Mouse (Mus musculus): Measurements from ENCODE around the gene Sytl3.
"Not testable (repeated sequence)": the region's sequence is repeated elsewhere in the genome, so short reads cannot be mapped to it uniquely, and the experiment has no call there.

Sytl3 gene

DNA sequence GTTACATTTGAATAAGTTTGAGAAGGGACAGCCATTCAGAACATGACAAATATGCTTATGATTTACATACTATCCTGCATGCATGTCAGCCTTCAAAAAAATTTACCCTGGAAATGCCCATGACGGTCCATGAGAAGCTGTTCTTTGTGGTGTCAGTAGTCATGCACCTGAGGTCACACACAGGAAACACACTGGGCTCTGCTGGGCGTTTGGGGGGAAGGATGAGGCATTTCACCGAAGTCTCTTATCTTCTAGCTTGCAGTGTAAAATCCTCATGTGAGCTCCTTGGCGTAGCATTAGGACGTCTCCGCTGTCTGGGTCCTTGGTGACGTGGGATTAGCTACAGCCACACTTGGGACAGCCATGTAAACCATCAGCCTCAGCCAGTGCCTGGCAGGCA lies at the start of gene Sytl3:
Gene Sytl3, plus strand, starts transcription at position 293 of the 400 bp plus-strand sequence.
- DNase-seq (ENCODE audit: extremely low spot score, low spot score), result not testable (repeated sequence)

DNA sequence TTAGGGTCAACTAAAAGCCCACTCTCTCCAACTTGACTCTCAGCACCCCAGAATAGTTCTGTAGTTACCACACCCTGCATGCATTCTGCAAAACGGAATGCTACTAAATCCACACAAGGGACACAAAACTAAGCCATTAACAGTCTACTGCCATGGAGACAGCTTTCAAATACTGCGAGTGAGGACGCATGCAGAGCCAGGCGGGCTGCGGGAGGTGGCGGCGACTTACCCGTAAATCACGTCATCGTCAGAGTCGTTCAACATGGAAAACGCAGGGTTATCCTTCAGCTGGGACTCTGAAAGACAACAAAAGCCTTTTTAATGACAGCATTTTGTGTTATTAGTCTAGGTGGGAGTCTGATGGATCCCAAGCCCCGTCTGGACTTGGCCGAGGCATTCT lies 45.4 kb upstream of the Sytl3 start:
- DNase-seq (ENCODE audit: extremely low spot score, low spot score), result not testable (repeated sequence)

DNA sequence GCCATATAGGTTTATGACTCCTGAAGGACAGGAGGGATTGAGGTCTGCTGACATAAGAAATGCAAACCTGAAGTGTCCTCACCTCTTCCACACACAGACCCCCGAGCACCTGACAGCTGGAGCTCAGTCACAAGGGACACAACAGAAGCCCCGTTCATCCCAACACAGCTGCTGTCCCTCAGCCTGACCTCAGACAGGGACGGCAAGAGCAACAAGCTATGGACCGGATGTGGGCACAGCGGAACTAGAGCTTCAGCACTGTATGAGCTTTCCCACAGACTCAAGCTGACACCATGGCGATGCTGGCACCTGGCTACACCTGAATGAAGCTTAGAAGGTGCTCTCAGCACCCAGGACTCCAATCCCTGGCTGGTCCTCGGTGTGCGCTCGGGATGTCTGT lies 44.6 kb upstream of the Sytl3 start:
- DNase-seq (ENCODE audit: extremely low spot score, low spot score), result not testable (repeated sequence)

DNA sequence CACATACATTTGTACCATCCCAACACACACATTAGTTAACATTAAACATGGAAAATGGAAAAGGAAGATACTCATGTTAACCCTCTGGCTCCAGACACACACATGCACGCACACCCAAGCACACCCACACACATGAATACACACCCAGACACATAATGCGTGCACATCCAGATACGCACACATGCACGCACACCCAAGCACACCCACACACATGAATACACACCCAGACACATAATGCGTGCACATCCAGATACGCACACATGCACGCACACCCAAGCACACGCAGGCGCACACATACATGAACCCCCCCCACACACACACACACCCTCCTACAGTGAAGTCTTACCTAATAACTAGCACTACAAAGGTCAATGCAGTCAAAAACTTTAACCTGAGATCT lies 42.2 kb upstream of the Sytl3 start:
- not testable (repeated sequence) for DNase-seq (ENCODE audit: extremely low spot score, low spot score)

DNA sequence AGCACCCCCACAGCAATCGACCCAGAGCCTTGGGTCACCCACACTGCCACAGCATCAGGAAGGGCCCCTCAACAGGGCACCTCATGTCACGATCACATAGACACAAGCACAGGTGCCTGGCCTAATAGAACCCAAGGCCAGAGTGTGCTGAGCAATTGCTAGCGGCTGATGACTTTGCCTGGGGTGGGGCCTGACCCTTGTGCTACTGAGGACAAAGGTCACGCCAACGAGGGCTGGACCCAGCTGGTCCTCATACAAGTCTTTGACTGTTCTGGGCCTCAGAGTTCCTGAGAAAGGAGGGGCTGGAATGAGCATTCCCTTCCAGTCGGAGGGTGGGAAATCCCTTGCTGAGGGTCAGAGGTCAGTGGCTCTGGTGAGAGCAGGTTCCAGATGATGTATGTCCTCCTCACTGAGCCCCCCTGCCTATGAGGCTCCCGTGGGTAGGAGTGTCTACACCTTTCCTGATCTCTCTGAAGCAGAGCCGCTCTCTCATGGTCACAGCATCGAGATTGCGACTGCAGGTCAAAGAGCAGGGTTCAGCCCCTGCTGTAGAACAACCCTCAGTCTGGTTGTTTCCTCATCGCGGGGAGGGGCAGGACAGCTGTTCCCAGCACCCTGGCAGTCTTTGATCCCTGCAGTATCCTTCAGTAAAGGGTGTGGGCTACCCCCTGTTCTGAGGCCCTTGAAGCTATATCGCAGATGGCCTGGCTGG lies 41.0 kb upstream of the Sytl3 start:
- not testable (repeated sequence) for DNase-seq (ENCODE audit: extremely low spot score, low spot score)

DNA sequence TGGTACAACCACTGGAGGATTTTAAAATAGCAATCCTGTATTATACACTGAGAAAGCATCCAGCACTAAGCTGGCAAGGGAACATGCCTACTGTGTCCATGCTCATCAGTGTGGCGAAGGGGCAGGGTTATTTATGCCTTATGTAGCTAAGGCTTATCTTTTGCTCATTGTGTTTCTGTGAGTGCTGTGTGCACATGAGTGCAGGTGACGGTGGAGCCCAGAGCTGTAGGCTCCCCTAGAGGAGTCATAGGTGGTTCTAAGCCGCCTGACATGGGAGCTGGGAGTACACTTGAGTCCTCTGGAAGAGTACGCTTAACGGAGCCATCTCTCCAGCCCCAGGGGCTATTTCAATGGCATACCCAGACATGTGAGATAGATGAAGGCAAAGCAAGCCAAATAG lies 39.6 kb upstream of the Sytl3 start:
- not testable (repeated sequence) for DNase-seq (ENCODE audit: extremely low spot score, low spot score)

DNA sequence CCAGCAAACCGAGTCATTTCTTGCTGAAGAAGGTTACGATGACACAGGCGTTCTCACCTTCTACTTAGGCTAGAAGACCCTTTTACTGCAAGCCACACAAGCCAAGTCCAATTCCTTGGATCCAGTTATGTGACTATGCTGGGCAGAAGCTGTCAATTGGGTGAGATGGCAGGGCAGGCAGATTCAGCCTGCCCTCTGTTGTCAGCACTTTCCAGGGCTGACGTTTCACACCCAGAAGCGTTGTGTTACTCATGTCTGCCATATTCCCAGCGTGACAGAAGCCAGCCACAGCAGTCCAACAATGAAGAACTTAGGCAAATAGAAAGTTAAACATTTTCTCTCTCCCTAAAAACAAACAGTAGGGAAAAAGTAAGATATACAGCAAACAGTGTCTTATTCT lies 38.9 kb upstream of the Sytl3 start:
- not testable (repeated sequence) for DNase-seq (ENCODE audit: extremely low spot score, low spot score)

DNA sequence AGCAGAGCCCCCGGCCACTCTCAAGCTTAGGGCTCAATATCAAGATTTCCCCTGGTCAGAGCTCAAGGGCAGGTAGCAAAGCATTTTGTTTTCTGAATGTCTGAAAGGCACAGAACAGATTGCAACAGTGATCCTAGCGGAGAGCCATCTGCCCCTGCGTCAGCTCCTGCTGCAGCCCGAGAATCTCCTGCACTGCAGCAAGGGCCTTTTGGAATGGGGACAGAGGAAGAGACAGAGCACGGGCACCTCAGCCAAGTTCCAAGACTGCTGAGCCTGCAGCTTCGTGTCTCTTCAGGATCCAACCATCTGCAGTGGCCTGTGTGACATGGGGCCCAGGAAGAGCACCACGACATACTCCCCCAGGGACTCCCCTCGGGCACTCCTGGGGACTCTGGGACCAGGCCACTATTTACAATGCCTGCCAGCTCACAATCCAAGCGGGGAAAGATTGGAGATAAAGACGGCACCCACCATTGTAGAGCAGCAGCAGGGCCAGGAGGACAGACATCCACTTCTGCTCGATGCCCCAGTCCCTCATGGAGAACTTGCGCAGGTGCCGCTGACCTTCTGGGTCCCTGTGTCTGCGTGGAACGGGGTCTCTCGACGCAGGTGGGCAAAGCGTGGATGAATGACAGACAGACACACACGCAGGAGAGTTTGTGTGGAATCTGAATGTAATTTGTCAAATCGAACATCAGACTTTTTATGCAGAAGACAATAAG lies 38.0 kb upstream of the Sytl3 start:
- not testable (repeated sequence) for DNase-seq (ENCODE audit: extremely low spot score, low spot score)

DNA sequence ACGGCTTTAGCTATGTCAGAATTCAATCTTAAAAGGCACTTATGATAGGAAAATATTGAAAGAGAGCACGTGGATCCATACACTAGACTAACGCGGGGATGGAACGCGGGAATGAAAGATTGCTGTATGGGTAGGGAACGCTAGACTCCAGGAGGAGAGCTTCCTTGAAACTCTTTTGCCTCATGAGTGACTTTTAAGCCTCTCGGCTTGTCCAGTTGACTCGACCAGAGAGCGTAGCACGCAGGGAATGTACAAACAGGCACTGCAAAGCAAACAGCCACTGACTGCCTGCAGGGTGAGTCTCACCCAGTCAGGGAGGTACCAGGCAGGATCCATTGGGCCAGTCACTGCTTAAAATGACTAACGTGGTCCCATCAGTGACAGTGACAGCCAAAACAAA lies 36.9 kb upstream of the Sytl3 start:
- not testable (repeated sequence) for DNase-seq (ENCODE audit: extremely low spot score, low spot score)

DNA sequence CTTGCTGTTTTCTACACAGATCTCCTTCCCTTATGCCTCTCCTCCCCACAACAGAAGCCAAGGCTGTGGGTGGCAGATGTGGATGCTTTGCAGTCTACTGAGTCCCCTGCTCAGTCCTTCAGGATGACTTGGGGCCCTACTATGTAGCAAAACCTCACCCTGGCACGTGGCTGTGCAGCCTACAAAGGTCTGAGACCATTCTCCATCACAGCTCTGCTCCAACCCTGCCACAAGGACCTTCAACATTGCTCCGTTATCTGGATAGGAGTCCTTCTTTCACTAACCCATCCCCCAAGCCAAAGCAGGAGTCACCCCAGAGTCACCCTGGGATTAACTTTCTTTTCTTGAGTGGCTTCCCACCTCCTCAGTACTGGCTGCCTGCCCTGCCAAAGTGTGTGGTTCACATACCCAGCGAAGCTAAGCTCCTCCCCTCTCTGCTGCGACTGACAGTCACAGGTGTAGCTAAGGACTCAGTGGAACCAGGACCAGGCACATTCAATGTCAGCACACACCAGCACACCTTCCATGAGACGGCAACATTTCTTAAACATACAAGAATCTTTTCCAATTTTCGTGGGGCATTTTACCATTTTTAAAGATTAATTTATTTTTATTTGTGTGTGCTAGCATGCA lies 33.9 kb upstream of the Sytl3 start:
- DNase-seq (ENCODE audit: extremely low spot score, low spot score), result not testable (repeated sequence)

DNA sequence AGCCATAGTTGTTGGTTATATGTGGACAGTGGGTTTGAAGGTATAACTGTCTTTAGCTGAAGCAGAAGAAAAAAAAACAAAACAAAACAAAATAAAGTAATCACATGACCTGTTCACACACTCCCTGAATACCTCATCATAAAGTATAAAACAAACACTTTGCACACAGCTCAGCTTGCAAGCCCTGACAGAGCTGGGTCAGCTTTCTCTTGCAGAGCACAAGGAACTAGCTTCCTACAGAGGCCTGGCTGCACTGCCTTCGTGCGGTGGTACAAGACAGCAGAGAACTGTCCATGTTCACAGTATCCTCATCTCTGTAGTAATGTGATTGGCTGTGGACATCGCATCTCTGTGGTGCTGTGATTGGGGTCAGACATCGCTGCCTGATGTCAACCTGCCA lies 28.5 kb upstream of the Sytl3 start:
- DNase-seq (ENCODE audit: extremely low spot score, low spot score), result not testable (repeated sequence)

DNA sequence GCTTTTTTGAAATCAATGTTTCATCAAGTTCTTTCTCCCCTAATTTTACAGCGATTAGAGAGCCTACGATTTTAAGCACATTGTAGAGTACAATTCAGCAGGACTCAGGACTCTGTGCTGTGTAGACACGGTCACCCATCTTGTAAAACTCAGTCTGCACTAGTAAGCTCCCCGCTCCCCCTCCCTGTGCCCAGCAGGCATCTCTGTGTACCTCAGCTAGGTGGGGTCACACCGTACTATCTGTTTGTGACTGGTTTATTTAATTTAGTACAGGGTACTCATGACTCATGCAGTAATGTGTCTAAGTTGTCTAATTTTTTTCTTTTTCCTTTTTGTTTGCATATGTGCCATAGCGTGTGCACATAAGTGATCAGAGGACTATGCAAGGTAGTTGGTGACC lies 26.0 kb upstream of the Sytl3 start:
- not testable (repeated sequence) for DNase-seq (ENCODE audit: extremely low spot score, low spot score)

DNA sequence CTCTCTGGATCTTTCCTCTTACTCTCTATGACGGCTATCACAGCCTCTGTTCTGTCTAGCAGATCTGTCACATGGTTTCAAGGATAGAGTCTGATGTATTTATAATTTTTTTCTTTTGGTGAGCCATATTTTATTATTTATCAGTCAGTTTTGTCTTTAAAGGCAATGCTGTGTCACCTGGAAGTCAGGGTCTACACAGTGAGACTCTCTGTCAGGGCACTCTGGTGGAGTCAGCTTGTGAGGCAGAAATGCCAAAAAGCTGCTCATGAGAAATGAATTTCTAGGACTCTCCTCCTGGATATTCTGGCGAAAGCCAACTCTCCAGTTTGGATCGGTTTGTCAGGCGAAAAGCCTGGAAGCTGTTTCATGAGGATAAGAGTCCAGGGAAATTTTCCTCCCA lies 23.1 kb upstream of the Sytl3 start:
- not testable (repeated sequence) for DNase-seq (ENCODE audit: extremely low spot score, low spot score)

DNA sequence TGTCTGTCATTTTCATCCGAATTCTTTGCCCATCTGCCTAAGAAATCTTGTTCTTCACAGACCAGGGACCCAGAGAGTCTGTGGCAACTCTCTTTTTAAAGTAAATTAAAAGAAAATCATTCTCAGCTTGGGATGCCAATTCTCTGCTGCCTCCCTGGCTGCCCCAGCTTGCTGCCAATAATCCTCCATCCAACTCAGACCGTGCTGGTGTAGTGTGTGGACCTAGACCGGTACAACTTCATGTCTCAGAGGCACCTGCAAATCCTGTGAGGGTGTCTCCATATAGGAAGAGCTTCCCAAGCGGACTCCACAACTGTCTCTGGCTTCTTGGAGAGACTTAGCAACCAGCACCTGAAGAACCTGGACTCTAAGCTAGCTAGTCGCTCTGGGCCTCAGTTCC lies 22.0 kb upstream of the Sytl3 start:
- DNase-seq (ENCODE audit: extremely low spot score, low spot score), result no peak

DNA sequence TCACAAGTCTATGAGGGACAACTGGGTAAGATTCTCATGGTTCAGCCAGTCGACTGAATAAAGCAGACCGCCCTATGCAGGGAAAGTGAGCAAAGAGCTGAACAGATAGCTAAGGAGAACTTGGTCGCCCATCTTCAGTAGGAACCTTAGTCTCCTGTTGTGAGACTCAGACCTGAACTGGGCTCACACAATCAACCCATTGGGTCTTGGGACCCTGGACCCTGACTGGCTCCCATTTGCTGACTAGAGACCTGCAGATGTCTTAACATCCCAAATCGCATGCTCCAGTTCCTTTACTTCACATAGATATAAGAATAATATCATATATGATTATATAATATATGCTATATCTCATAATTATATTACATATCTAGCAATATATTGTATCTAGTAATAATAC lies 21.5 kb upstream of the Sytl3 start:
- DNase-seq (ENCODE audit: extremely low spot score, low spot score), result not testable (repeated sequence)

DNA sequence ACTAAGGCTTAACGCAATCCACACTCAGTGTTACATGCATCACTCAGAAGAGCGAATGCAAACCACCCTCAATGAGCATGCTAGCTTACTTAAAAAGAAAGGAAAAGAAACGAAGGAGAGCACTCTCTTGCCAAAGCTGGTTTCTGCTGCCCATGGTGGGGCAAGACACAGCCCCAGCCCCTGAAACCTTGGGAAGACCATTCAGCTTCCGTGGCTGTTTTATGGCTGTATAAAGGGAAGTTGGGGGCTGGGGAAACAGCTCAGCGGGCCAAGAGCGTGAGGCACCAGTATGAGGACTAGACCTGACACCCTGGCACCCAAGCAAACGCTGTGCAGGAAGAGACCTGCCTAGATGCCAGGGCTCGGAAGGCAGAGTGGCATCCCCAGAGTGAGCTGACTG lies 20.4 kb upstream of the Sytl3 start:
- DNase-seq (ENCODE audit: extremely low spot score, low spot score), result not testable (repeated sequence)

DNA sequence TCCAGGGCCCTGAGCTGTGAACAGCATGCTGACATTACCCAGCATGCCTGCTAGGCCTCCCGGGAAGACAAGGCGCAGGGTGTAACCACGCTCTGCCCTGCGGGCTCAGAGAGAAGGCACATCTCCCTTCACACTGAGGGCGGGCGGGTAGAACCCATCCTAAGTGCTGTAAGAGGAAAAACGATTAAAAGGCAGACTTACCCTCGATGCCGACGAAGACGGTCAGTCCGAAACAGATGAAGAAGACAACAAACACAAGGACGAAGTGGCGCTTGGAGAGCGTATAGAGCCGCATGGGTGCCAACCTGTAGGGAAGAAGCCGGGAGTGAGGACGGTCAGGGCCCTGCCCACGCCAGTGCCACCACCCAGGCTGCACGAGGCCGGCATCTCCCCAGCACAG lies 19.4 kb upstream of the Sytl3 start:
- not testable (repeated sequence) for DNase-seq (ENCODE audit: extremely low spot score, low spot score)

DNA sequence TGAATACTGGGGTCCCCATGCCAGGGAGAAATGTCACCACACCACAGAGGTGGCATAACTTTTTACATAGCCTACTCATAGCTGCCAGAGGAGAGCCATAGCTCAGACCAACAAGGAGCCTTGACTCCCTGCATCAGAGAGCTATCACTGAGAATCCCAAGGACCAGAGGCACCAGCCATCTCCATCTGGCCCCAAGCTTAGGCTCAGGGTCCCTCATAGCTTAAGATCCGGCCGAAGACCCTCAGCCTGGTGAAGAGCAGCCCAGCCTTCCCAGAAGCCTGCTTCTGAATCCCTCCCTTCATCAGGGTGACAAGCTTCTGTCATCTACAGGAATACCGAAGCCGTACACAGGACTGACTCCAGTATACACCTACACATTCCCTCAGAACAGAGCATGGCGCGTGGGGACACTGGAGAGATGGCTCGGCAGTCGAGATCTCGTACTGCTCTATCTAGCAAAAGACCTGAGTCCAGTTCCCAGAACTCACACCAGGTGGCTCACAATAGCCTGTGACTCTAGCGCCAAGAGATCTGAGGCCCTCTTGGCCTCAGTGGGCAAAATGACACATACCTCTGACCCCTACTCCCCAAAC lies 18.8 kb upstream of the Sytl3 start:
- DNase-seq (ENCODE audit: extremely low spot score, low spot score), result not testable (repeated sequence)

DNA sequence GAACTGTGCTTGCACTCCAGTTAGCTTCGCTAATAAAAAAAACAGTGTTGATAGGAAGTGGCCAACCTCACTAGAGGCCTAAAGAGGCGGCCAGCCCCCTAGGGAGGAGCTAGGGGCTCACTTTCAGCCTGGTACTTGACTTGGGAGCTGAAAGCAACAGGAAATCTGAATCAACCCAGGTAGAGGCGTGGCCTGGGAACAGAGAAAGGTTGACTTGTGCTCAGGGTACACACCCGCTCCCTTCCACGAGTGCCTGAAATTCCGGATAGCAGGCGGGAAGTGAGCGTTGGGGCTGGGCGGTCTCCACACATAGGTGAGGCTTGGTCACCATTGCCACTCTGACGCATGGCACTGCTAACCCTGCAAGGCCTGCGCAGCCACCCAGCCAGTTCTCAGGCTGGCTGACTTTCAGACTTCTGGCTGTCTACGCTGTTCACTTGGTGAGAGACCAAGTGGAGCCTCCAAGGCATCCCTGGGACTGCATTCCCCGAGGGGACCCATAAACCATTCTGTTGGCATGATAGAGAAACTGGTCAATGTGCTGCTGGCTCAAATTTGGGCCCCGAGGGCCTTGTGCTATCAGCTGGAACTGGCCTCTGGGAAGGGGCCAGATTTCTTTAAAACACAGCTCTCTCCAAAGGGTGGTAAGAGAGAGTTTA lies 18.0 kb upstream of the Sytl3 start:
- DNase-seq (ENCODE audit: extremely low spot score, low spot score), result not testable (repeated sequence)

DNA sequence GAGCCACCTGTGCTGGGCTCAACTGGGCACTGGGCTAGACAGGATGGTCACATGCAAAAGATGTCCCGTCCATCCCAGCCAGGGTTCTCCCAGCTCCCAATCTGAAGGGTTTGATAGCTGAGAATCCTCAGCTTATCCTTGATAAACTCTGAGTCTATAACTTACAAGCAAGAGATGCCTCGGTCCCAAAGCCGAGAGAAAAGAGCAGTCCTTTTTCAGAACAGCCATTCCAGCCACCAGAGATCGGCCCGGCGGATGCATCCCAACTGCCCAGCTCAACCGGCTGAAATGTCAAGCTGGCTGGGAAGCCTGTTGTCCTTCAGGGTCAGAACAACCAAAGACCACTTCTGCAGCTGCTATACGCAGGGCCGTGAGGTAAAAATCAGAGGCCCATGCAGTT lies 14.7 kb upstream of the Sytl3 start:
- DNase-seq (ENCODE audit: extremely low spot score, low spot score), result not testable (repeated sequence)

DNA sequence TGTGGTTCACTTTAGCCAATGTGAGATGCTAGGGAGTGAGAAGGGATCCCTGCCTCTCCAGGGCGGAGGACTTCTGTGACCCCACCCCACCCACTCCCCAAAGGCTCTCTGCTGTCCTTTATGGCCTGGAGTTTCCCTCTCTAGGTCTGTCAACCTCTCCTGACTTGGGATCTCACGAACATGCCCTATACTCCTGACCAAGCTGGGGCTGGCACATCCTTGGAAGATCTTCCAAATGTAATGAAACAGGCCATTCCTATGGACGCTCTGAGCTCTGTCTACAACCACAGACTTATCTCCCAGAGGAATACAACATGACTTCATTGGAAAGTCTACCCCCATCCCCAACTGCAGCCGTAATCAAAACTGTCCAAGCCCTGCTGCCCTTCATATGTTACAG lies 14.2 kb upstream of the Sytl3 start:
- DNase-seq (ENCODE audit: extremely low spot score, low spot score), result not testable (repeated sequence)
